Mouse (Mus musculus) midbrain, embryonic 10.5 days (tissue): Measurements from ENCODE around the gene Armc7. TPM values are rescaled to one million over a fixed set of nuclear protein-coding genes. Genes with fewer than 3 reads are reported as not detected.

Experiments
- DNase-seq: peaks from one replicate; pipeline ENCODE4 v3.0.0-alpha.2; 2017; ENCODE audit warnings: low spot score
- H3K27ac ChIP-seq: fragments of 300-500 bp; sonication (generic); replicated peaks from 2 replicates; pipeline ENCODE4 v1.5.1; 2016; ENCODE audit warnings: mild to moderate bottlenecking
- H3K27me3 ChIP-seq: fragments of 300-500 bp; sonication (generic); 2 replicates; pipeline ENCODE4 v1.6.1; 2016; ENCODE audit warnings: low read depth, mild to moderate bottlenecking; ENCODE audit not compliant: poor library complexity, severe bottlenecking
- H3K36me3 ChIP-seq: fragments of 300-500 bp; sonication (generic); 2 replicates; pipeline ENCODE4 v1.6.1; 2016; ENCODE audit warnings: mild to moderate bottlenecking, moderate library complexity
- H3K4me1 ChIP-seq: fragments of 300-500 bp; sonication (generic); 2 replicates; pipeline ENCODE4 v1.6.1; 2016
- H3K4me3 ChIP-seq: fragments of 300-500 bp; sonication (generic); 2 replicates; pipeline ENCODE4 v1.5.1; 2016; ENCODE audit warnings: mild to moderate bottlenecking, moderate library complexity
- H3K9me3 ChIP-seq: fragments of 300-500 bp; sonication (generic); replicated peaks from 2 replicates; pipeline ENCODE4 v1.6.1; 2016; ENCODE audit warnings: mild to moderate bottlenecking
- WGBS: fragments of 180-500 bp; shearing (Covaris S2); methylation state at CpG from one replicate; pipeline ENCODE4 v1.1.7; 2016; 5-methylcytosine and 5-hydroxymethylcytosine counted together
- polyA plus RNA-seq: library from polyadenylated mRNA; unstranded; fragments of >200 nt; fragmentation: Nextera tagmentation; extraction: Ambion mirVana; gene quantifications from 2 replicates; pipeline ENCODE4 v1.2.1, GENCODE M21; 2016

The Armc7 gene
- polyA plus RNA-seq: 6.6 and 9.4 TPM in 2 replicates

- H3K27me3 ChIP-seq: no peaks in the 10 kb centered on the region
- under 1% methylated on average over 26 of the region's 26 CpGs for WGBS
Observed at GRCm38 (mm10) chr11:115475025-115475757, at the start of gene Armc7. Gene Armc7 (plus strand): TSS chr11:115475667.

GRCm38 (mm10) chr11:115425671-115426070 lies 49.8 kb upstream of the Armc7 start:
- Histone ChIP-seq H3K36me3 (peaks cover 76% of the 10 kb centered on the region), H3K27ac (no peak overlapping the region), H3K4me1 (peaks cover 32% of the 10 kb centered on the region), H3K4me3 (no peak overlapping the region), H3K27me3 (no peaks in the 10 kb centered on the region), H3K9me3 (no peaks in the 10 kb centered on the region)
- DNase-seq: no peak
- 91% methylated on average over 6 of the region's 6 CpGs for WGBS

More at GRCm38 (mm10) chr11:115475025-115475757, at the start of gene Armc7:
- Histone ChIP-seq H3K4me1 (peaks cover 40% of the 10 kb centered on the region), H3K9me3 (no peaks in the 10 kb centered on the region), H3K36me3 (peaks cover 3% of the 10 kb centered on the region; the same call in 1 of the 2 replicates), H3K27ac (peak within 1 kb of the TSS; percentile 87), H3K4me3 (peak within 1 kb of the TSS; percentile 90)
- DNase-seq: peak; percentile 95

GRCm38 (mm10) chr11:115427482-115428331 lies 47.8 kb upstream of the Armc7 start:
- Histone ChIP-seq H3K4me1 (peaks cover 17% of the 10 kb centered on the region), H3K4me3 (peak overlapping the region; percentile 16; the same call in 1 of the 2 replicates), H3K27me3 (no peaks in the 10 kb centered on the region), H3K36me3 (peaks cover 88% of the 10 kb centered on the region), H3K27ac (peak overlapping the region; percentile 78), H3K9me3 (no peaks in the 10 kb centered on the region)
- WGBS: 34% methylated on average over 20 of the region's 20 CpGs
- peak; percentile 83 for DNase-seq

- WGBS: 87% methylated on average over 7 of the region's 7 CpGs
- Histone ChIP-seq H3K9me3 (no peaks in the 10 kb centered on the region), H3K4me3 (no peak overlapping the region), H3K36me3 (peaks cover 84% of the 10 kb centered on the region), H3K27me3 (no peaks in the 10 kb centered on the region), H3K4me1 (peaks cover 17% of the 10 kb centered on the region), H3K27ac (no peak overlapping the region)
- no peak for DNase-seq
Observed at GRCm38 (mm10) chr11:115429307-115429706, 46.2 kb upstream of the Armc7 start.

- Histone ChIP-seq H3K27me3 (peaks cover 10% of the 10 kb centered on the region), H3K36me3 (peaks cover 71% of the 10 kb centered on the region)
- WGBS: 92% methylated on average over 6 of the region's 6 CpGs
Observed at GRCm38 (mm10) chr11:115430561-115430960, 44.9 kb upstream of the Armc7 start.

GRCm38 (mm10) chr11:115432814-115433213 lies 42.7 kb upstream of the Armc7 start:
- no peaks in the 10 kb centered on the region for H3K9me3 ChIP-seq
- 85% methylated on average over 4 of the region's 4 CpGs for WGBS
- H3K4me3 ChIP-seq: no peak overlapping the region
- H3K27ac ChIP-seq: no peak overlapping the region
- peaks cover 10% of the 10 kb centered on the region for H3K27me3 ChIP-seq
- H3K4me1 ChIP-seq: peaks cover 30% of the 10 kb centered on the region
- DNase-seq: no peak
- H3K36me3 ChIP-seq: peaks cover 49% of the 10 kb centered on the region

More at GRCm38 (mm10) chr11:115430561-115430960, 44.9 kb upstream of the Armc7 start:
- Histone ChIP-seq H3K4me1 (peaks cover 25% of the 10 kb centered on the region), H3K9me3 (no peaks in the 10 kb centered on the region), H3K4me3 (no peak overlapping the region), H3K27ac (no peak overlapping the region)
- no peak for DNase-seq

GRCm38 (mm10) chr11:115433342-115433741 lies 42.1 kb upstream of the Armc7 start:
- peaks cover 49% of the 10 kb centered on the region for H3K36me3 ChIP-seq
- peaks cover 25% of the 10 kb centered on the region for H3K4me1 ChIP-seq
- WGBS: 85% methylated on average over 6 of the region's 6 CpGs
- peaks cover 10% of the 10 kb centered on the region for H3K27me3 ChIP-seq
- no peak for DNase-seq
- no peak overlapping the region for H3K4me3 ChIP-seq
- H3K27ac ChIP-seq: no peak overlapping the region
- no peaks in the 10 kb centered on the region for H3K9me3 ChIP-seq

- DNase-seq: peak; percentile 67
- Histone ChIP-seq H3K4me1 (peaks cover 20% of the 10 kb centered on the region), H3K9me3 (no peaks in the 10 kb centered on the region; the same call in 1 of the 2 replicates), H3K4me3 (peak overlapping the region; percentile 50), H3K36me3 (peaks cover 25% of the 10 kb centered on the region), H3K27ac (peak overlapping the region; percentile 82), H3K27me3 (peaks cover 10% of the 10 kb centered on the region)
- WGBS: 5% methylated on average over 31 of the region's 31 CpGs
Observed at GRCm38 (mm10) chr11:115435596-115436337, 39.7 kb upstream of the Armc7 start.

GRCm38 (mm10) chr11:115437571-115438122 lies 37.8 kb upstream of the Armc7 start:
- H3K27ac ChIP-seq: no peak overlapping the region
- no peak for DNase-seq
- H3K4me3 ChIP-seq: no peak overlapping the region
- 88% methylated on average over 5 of the region's 5 CpGs for WGBS
- peaks cover 6% of the 10 kb centered on the region for H3K36me3 ChIP-seq
- peaks cover 20% of the 10 kb centered on the region for H3K27me3 ChIP-seq
- H3K4me1 ChIP-seq: peaks cover 28% of the 10 kb centered on the region
- H3K9me3 ChIP-seq: no peaks in the 10 kb centered on the region; the same call in 1 of the 2 replicates

- H3K27me3 ChIP-seq: peaks cover 20% of the 10 kb centered on the region
- no peak overlapping the region for H3K4me3 ChIP-seq
- no peaks in the 10 kb centered on the region; the same call in 1 of the 2 replicates for H3K9me3 ChIP-seq
- no peaks in the 10 kb centered on the region for H3K36me3 ChIP-seq
- WGBS: 91% methylated on average over 3 of the region's 3 CpGs
- H3K27ac ChIP-seq: no peak overlapping the region
- DNase-seq: no peak
- H3K4me1 ChIP-seq: peaks cover 28% of the 10 kb centered on the region
Observed at GRCm38 (mm10) chr11:115439326-115439725, 36.1 kb upstream of the Armc7 start.

GRCm38 (mm10) chr11:115439906-115440595 lies 35.4 kb upstream of the Armc7 start, which contains the start of gene Trim80:
Gene Trim80 (plus strand): TSS chr11:115440545.
- H3K9me3 ChIP-seq: no peaks in the 10 kb centered on the region; the same call in 1 of the 2 replicates
- peaks cover 15% of the 10 kb centered on the region for H3K27me3 ChIP-seq
- no peaks in the 10 kb centered on the region for H3K36me3 ChIP-seq
- WGBS: 92% methylated on average over 9 of the region's 9 CpGs
- no peak for DNase-seq
- no peak within 1 kb of the TSS for H3K4me3 ChIP-seq
- no peak within 1 kb of the TSS for H3K27ac ChIP-seq
- peaks cover 26% of the 10 kb centered on the region for H3K4me1 ChIP-seq
